Mouse (Mus musculus): ENCODE results near the gene Prss12.

GRCm38 (mm10) chr3:123450107-123450506, 3.4 kb downstream of the Prss12 start:
- no peak for TF ChIP-seq POLR2A (IDR thresholded peaks at IDR 0.05; ENCODE audit: low read depth, low read length)
- TF ChIP-seq CTCF (IDR thresholded peaks at IDR 0.05; ENCODE audit: borderline replicate concordance, insufficient read depth, low read length): no peak
